Mouse (Mus musculus) intestine, embryonic 15.5 days (tissue): ENCODE measurements around the gene Polr3c. TPM values are rescaled to one million over a fixed set of nuclear protein-coding genes. Genes with fewer than 3 reads are reported as not detected.
"Not testable (repeated sequence)": the region's sequence is repeated elsewhere in the genome, so short reads cannot be mapped to it uniquely, and the experiment has no call there.

Experiments used
- ATAC-seq: fragments of 200-750 bp; cut with Nextera tagmentation; 2 replicates; pipeline ENCODE4 v1.8.0; 2017; ENCODE audit warnings: moderate TSS enrichment, moderate library complexity
- H3K27ac ChIP-seq: fragments of 300-500 bp; sonication (generic); 2 replicates; pipeline ENCODE4 v1.5.1; 2015; ENCODE audit warnings: mild to moderate bottlenecking, inconsistent platforms
- H3K27me3 ChIP-seq: fragments of 300-500 bp; sonication (generic); replicated peaks from 2 replicates; pipeline ENCODE4 v1.6.1; 2015; ENCODE audit warnings: inconsistent platforms
- H3K36me3 ChIP-seq: fragments of 300-500 bp; sonication (generic); 2 replicates; pipeline ENCODE4 v1.6.1; 2015; ENCODE audit warnings: inconsistent platforms
- H3K4me1 ChIP-seq: fragments of 300-500 bp; sonication (generic); replicated peaks from 2 replicates; pipeline ENCODE4 v1.6.1; 2015; ENCODE audit warnings: inconsistent platforms
- H3K4me2 ChIP-seq: fragments of 300-500 bp; sonication (generic); replicated peaks from 2 replicates; pipeline ENCODE4 v1.6.1; 2015; ENCODE audit warnings: mild to moderate bottlenecking, inconsistent platforms
- H3K4me3 ChIP-seq: fragments of 300-500 bp; sonication (generic); replicated peaks from 2 replicates; pipeline ENCODE4 v1.5.1; 2015; ENCODE audit warnings: inconsistent platforms
- H3K9ac ChIP-seq: fragments of 300-500 bp; sonication (generic); 2 replicates; pipeline ENCODE4 v1.6.1; 2015; ENCODE audit warnings: inconsistent platforms
- H3K9me3 ChIP-seq: fragments of 300-500 bp; sonication (generic); 2 replicates; pipeline ENCODE4 v1.6.1; 2016; ENCODE audit warnings: inconsistent platforms
- WGBS: fragments of 180-500 bp; shearing (Covaris S2); methylation state at CpG from one replicate; pipeline ENCODE4 v1.1.7; 2015; 5-methylcytosine and 5-hydroxymethylcytosine counted together
- polyA plus RNA-seq: library from polyadenylated mRNA; unstranded; fragments of >200 nt; fragmentation: Nextera tagmentation; extraction: Ambion mirVana; gene quantifications from 2 replicates; pipeline ENCODE4 v1.2.1, GENCODE M21; 2015

The Polr3c gene
- polyA plus RNA-seq, 1 experiment from 2014 or later = 36.5 TPM

GRCm38 (mm10) chr3:96706217-96706616, 21.2 kb downstream of the Polr3c start:
- no peaks in the 10 kb centered on the region for H3K9me3 ChIP-seq
- 88% methylated on average over 11 of the region's 11 CpGs for WGBS
- no peak for ATAC-seq
- no peak overlapping the region for H3K27ac ChIP-seq
- no peak overlapping the region for H3K4me3 ChIP-seq
- peaks cover 42% of the 10 kb centered on the region for H3K36me3 ChIP-seq
- H3K4me2 ChIP-seq = no peak overlapping the region
- H3K9ac ChIP-seq = no peak overlapping the region
- no peaks in the 10 kb centered on the region for H3K27me3 ChIP-seq
- peaks cover 5% of the 10 kb centered on the region; the same call in 1 of the 2 replicates for H3K4me1 ChIP-seq

GRCm38 (mm10) chr3:96704778-96705177, 22.6 kb downstream of the Polr3c start:
- Histone ChIP-seq H3K36me3 (peaks cover 40% of the 10 kb centered on the region), H3K4me2 (no peak overlapping the region), H3K9me3 (no peaks in the 10 kb centered on the region), H3K9ac (no peak overlapping the region), H3K27ac (no peak overlapping the region), H3K4me1 (peaks cover 5% of the 10 kb centered on the region; the same call in 1 of the 2 replicates), H3K27me3 (no peaks in the 10 kb centered on the region), H3K4me3 (no peak overlapping the region)
- WGBS = 70% methylated on average over 11 of the region's 11 CpGs
- ATAC-seq = no peak

- ATAC-seq = no peak
- WGBS = 90% methylated on average over 4 of the region's 4 CpGs
- H3K36me3 ChIP-seq = peaks cover 40% of the 10 kb centered on the region
These were observed 26.4 kb downstream of the Polr3c start for GRCm38 (mm10) chr3:96701003-96701402.

GRCm38 (mm10) chr3:96700376-96700775, 27.1 kb downstream of the Polr3c start:
- Histone ChIP-seq H3K9ac (no peak overlapping the region), H3K4me2 (no peak overlapping the region), H3K27me3 (no peaks in the 10 kb centered on the region), H3K27ac (no peak overlapping the region), H3K4me1 (peaks cover 13% of the 10 kb centered on the region; the same call in 1 of the 2 replicates), H3K36me3 (peaks cover 40% of the 10 kb centered on the region), H3K9me3 (no peaks in the 10 kb centered on the region), H3K4me3 (no peak overlapping the region)
- no peak for ATAC-seq
- 60% methylated on average over 7 of the region's 7 CpGs for WGBS

More at GRCm38 (mm10) chr3:96701003-96701402, 26.4 kb downstream of the Polr3c start:
- Histone ChIP-seq H3K9me3 (no peaks in the 10 kb centered on the region), H3K9ac (no peak overlapping the region), H3K27me3 (no peaks in the 10 kb centered on the region), H3K27ac (no peak overlapping the region), H3K4me2 (no peak overlapping the region), H3K4me3 (no peak overlapping the region), H3K4me1 (peaks cover 10% of the 10 kb centered on the region; the same call in 1 of the 2 replicates)

- no peak for ATAC-seq
- H3K9ac ChIP-seq = no peak overlapping the region
- WGBS = 55% methylated on average over 19 of the region's 19 CpGs
- no peak overlapping the region for H3K4me2 ChIP-seq
- H3K36me3 ChIP-seq = peaks cover 29% of the 10 kb centered on the region
- H3K27me3 ChIP-seq = no peaks in the 10 kb centered on the region
- H3K4me3 ChIP-seq = no peak overlapping the region
- H3K4me1 ChIP-seq = peaks cover 13% of the 10 kb centered on the region; the same call in 1 of the 2 replicates
- no peak overlapping the region for H3K27ac ChIP-seq
- H3K9me3 ChIP-seq = no peaks in the 10 kb centered on the region
These were observed 28.3 kb downstream of the Polr3c start for GRCm38 (mm10) chr3:96698993-96699690.

GRCm38 (mm10) chr3:96696766-96697732, 30.4 kb downstream of the Polr3c start:
- peak overlapping the region; percentile 95 for H3K27ac ChIP-seq
- ATAC-seq = peak; percentile 97
- no peaks in the 10 kb centered on the region for H3K9me3 ChIP-seq
- peaks cover 13% of the 10 kb centered on the region; the same call in 1 of the 2 replicates for H3K4me1 ChIP-seq
- H3K4me2 ChIP-seq = peak overlapping the region; percentile 89
- WGBS = under 1% methylated on average over 80 of the region's 85 CpGs
- peaks cover 13% of the 10 kb centered on the region; the same call in 1 of the 2 replicates for H3K36me3 ChIP-seq
- peak overlapping the region; percentile 91 for H3K4me3 ChIP-seq
- peak overlapping the region; percentile 87 for H3K9ac ChIP-seq
- H3K27me3 ChIP-seq = no peaks in the 10 kb centered on the region

- Histone ChIP-seq H3K9me3 (no peaks in the 10 kb centered on the region), H3K27ac (peak within 1 kb of the TSS; percentile 95), H3K4me2 (peak within 1 kb of the TSS; percentile 89), H3K4me1 (peaks cover 13% of the 10 kb centered on the region; the same call in 1 of the 2 replicates), H3K9ac (peak within 1 kb of the TSS; percentile 87), H3K27me3 (no peaks in the 10 kb centered on the region), H3K4me3 (peak within 1 kb of the TSS; percentile 91), H3K36me3 (peaks cover 6% of the 10 kb centered on the region; the same call in 1 of the 2 replicates)
- WGBS = under 1% methylated on average over 35 of the region's 35 CpGs
- ATAC-seq = peak; percentile 87
These were observed 31.1 kb downstream of the Polr3c start, which contains the start of gene Pias3 for GRCm38 (mm10) chr3:96696198-96696765. Pias3 (plus strand) TSS chr3:96696384.

GRCm38 (mm10) chr3:96693579-96693978, 33.8 kb downstream of the Polr3c start:
- Histone ChIP-seq H3K9me3 (no peaks in the 10 kb centered on the region), H3K27me3 (no peaks in the 10 kb centered on the region), H3K27ac (no peak overlapping the region), H3K4me1 (peaks cover 13% of the 10 kb centered on the region; the same call in 1 of the 2 replicates), H3K36me3 (no peaks in the 10 kb centered on the region), H3K9ac (no peak overlapping the region), H3K4me2 (no peak overlapping the region), H3K4me3 (no peak overlapping the region)
- ATAC-seq = no peak
- 70% methylated on average over 1 of the region's 1 CpGs for WGBS

- Histone ChIP-seq H3K4me1 (peaks cover 7% of the 10 kb centered on the region; the same call in 1 of the 2 replicates), H3K9ac (no peak overlapping the region; the same call in 1 of the 2 replicates), H3K27me3 (no peaks in the 10 kb centered on the region), H3K27ac (no peak overlapping the region), H3K4me3 (no peak overlapping the region), H3K36me3 (no peaks in the 10 kb centered on the region), H3K4me2 (no peak overlapping the region), H3K9me3 (no peaks in the 10 kb centered on the region)
- no peak for ATAC-seq
- WGBS = 19% methylated on average over 3 of the region's 3 CpGs
These were observed 34.9 kb downstream of the Polr3c start for GRCm38 (mm10) chr3:96692506-96692905.

GRCm38 (mm10) chr3:96690298-96690697, 37.1 kb downstream of the Polr3c start:
- no peak overlapping the region for H3K9ac ChIP-seq
- no peak overlapping the region for H3K4me3 ChIP-seq
- H3K4me2 ChIP-seq = no peak overlapping the region
- no peaks in the 10 kb centered on the region for H3K27me3 ChIP-seq
- ATAC-seq = no peak
- H3K36me3 ChIP-seq = no peaks in the 10 kb centered on the region
- 49% methylated on average over 3 of the region's 3 CpGs for WGBS
- H3K27ac ChIP-seq = no peak overlapping the region
- H3K4me1 ChIP-seq = no peaks in the 10 kb centered on the region
- H3K9me3 ChIP-seq = no peaks in the 10 kb centered on the region

GRCm38 (mm10) chr3:96688854-96689253, 38.6 kb downstream of the Polr3c start:
- Histone ChIP-seq H3K9ac (no peak overlapping the region), H3K4me2 (no peak overlapping the region), H3K27me3 (peaks cover 8% of the 10 kb centered on the region), H3K4me3 (no peak overlapping the region), H3K27ac (no peak overlapping the region), H3K36me3 (no peaks in the 10 kb centered on the region), H3K4me1 (no peaks in the 10 kb centered on the region), H3K9me3 (no peaks in the 10 kb centered on the region)
- ATAC-seq = no peak
- 78% methylated on average over 11 of the region's 11 CpGs for WGBS

- 91% methylated on average over 5 of the region's 5 CpGs for whole genome bisulfite sequencing
- not testable (repeated sequence) for ATAC-seq, H3K36me3 ChIP-seq, H3K4me1 ChIP-seq, H3K27ac ChIP-seq, H3K9me3 ChIP-seq, H3K9ac ChIP-seq, H3K27me3 ChIP-seq, H3K4me3 ChIP-seq, H3K4me2 ChIP-seq
These were observed 41.4 kb downstream of the Polr3c start for GRCm38 (mm10) chr3:96686057-96686456.
